Mouse (Mus musculus): ENCODE measurements around the gene Pmpca. TPM values are rescaled to one million over a fixed set of nuclear protein-coding genes. Genes with fewer than 3 reads are reported as not detected.

Pmpca gene
- polyA plus RNA-seq, 1 experiment from 2014 or later = 74.3 TPM

DNA sequence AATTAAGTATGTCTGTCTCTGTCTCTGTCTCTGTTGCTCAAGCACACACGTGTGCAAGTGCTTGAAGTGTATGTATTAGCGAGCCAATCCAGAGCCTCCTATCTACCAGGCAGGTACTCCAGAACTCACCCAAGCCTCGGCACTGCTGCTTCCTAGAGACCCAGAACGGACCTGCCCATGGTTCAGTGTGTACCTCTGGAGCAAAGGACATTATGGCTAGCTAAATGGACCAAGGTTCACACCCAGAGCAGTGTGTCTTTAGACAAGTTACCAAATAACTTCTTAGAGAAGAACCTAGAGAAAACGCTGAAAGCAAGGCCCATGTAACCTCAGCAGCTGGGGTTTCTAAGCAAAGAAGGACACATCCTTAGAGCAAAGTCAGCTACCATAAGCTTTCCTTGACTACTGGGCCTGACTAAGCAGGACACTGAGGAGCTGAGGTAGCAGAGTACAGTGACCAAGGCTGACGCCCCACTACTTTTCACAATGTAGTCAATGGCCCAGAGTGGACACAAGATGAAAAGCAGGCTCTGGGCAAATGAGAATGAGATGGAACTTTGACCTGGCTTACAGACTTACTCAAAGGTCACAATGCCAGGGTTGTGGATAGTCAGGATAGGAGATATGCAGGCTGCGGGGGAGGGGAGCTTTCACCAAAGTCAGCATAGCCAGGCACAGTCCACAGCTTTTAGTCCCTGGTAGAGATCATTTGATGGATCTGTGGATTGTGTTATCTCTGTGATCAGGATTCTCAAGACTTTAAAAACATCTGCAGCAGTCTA, 45.8 kb downstream of the Pmpca start:
- H3K9ac ChIP-seq (ENCODE audit: low read depth, low read length) = no peak overlapping the region
- H3K4me1 ChIP-seq (replicated peaks; ENCODE audit: insufficient read depth, low read length) = no peaks in the 10 kb centered on the region
- H3K9me3 ChIP-seq (replicated peaks; ENCODE audit: low read length) = no peaks in the 10 kb centered on the region
- no peak for TF ChIP-seq CTCF (IDR thresholded peaks at IDR 0.05; ENCODE audit: low read depth)
- DNase-seq (ENCODE audit: low spot score) (peak; percentile 11), ATAC-seq (replicated peaks; ENCODE audit: low FRiP score, low read depth) (peak; percentile 80)
- H3K27me3 ChIP-seq (ENCODE audit: insufficient read depth, low read length) = no peaks in the 10 kb centered on the region
- H3K36me3 ChIP-seq (ENCODE audit: insufficient read depth, low read length) = peaks cover 69% of the 10 kb centered on the region
- H3K27ac ChIP-seq = peak overlapping the region; percentile 14
- H3K4me3 ChIP-seq (replicated peaks; ENCODE audit: low read depth, low read length) = no peak overlapping the region
- H3K4me2 ChIP-seq (ENCODE audit: low read length) = no peak overlapping the region
- WGBS = 93% methylated on average over 7 of the region's 7 CpGs

DNA sequence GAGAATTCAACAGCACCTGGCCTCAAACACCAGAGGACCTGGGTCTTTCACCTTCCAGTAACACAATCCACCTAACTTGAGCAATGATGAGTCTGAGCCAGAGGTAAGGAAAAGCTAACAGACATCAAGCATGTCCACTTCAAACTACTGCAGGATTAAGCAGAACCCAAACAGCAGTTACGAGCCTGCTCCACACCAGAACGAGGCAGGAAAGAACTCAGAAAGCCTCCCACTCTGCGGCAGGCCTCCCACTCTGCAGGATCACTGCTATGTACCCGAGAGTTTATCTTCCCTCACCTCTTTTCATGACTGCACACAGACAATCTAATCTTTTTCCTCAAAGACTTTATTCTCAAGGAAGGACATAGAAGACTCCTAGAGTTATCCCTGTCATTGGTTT, 48.1 kb downstream of the Pmpca start:
- Histone ChIP-seq H3K9me3 (replicated peaks; ENCODE audit: low read length) (no peaks in the 10 kb centered on the region), H3K9ac (ENCODE audit: low read depth, low read length) (no peak overlapping the region), H3K4me2 (ENCODE audit: low read length) (no peak overlapping the region), H3K4me3 (replicated peaks; ENCODE audit: low read depth, low read length) (no peak overlapping the region), H3K27ac (peak overlapping the region; percentile 31; the same call in 1 of the 2 replicates), H3K4me1 (replicated peaks; ENCODE audit: insufficient read depth, low read length) (no peaks in the 10 kb centered on the region), H3K36me3 (ENCODE audit: insufficient read depth, low read length) (peaks cover 70% of the 10 kb centered on the region), H3K27me3 (ENCODE audit: insufficient read depth, low read length) (no peaks in the 10 kb centered on the region)
- no peak for TF ChIP-seq CTCF (IDR thresholded peaks at IDR 0.05; ENCODE audit: low read depth)
- DNase-seq (ENCODE audit: low spot score) (no peak), ATAC-seq (replicated peaks; ENCODE audit: low FRiP score, low read depth) (no peak)
- 62% methylated on average over 4 of the region's 4 CpGs for WGBS

DNA sequence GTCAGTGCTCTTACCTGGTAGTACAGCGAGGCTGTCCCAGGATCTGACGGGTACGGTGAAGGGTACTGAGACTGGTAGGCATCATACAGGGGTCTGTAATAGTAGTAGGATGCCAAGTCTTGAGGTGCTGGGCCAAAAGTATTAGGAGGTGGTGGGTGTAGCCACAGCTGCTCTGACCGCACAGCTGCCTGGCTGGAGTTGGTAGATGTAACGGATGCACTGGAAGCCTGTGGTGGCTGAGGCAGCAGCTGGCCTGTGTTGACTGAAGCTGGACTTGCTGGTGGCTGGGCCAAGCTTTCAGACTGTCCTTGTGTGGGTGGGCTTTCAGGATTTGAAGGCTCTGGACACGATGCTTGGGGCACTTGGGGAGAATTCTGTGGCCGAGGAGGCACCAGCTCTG, 49.2 kb downstream of the Pmpca start:
- Histone ChIP-seq H3K9me3 (replicated peaks; ENCODE audit: low read length) (no peaks in the 10 kb centered on the region), H3K4me1 (replicated peaks; ENCODE audit: insufficient read depth, low read length) (no peaks in the 10 kb centered on the region; the same call in 1 of the 2 replicates), H3K27me3 (ENCODE audit: insufficient read depth, low read length) (no peaks in the 10 kb centered on the region), H3K4me3 (replicated peaks; ENCODE audit: low read depth, low read length) (no peak overlapping the region), H3K36me3 (ENCODE audit: insufficient read depth, low read length) (peaks cover 65% of the 10 kb centered on the region), H3K27ac (no peak overlapping the region), H3K9ac (ENCODE audit: low read depth, low read length) (no peak overlapping the region), H3K4me2 (ENCODE audit: low read length) (no peak overlapping the region)
- 85% methylated on average over 7 of the region's 7 CpGs for WGBS
- no peak for DNase-seq (ENCODE audit: low spot score)
- ATAC-seq (replicated peaks; ENCODE audit: low FRiP score, low read depth) = no peak
- TF ChIP-seq CTCF (IDR thresholded peaks at IDR 0.05; ENCODE audit: low read depth) = no peak

DNA sequence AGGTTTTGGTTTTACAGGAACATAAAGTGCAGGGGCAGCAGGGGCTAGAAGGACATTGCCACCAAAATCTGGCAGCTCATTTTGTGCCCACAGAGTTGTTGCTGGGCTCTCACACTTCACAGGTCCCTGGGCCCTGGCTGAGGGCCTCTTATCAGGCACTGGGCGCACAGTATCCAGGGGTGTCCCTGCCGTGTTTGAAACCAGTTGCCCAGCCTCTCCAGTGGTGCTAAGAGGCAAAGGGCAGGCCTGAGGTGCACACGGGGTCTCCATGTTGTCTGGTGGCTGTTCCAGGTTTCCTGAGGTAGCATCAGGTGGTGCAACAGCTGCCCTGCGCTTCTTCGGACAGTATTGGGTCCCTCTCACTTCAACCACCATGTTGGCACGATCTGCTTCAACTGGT, 50.5 kb downstream of the Pmpca start:
- H3K4me3 ChIP-seq (replicated peaks; ENCODE audit: low read depth, low read length) = no peak overlapping the region
- DNase-seq (ENCODE audit: low spot score) (no peak), ATAC-seq (replicated peaks; ENCODE audit: low FRiP score, low read depth) (no peak)
- no peak for TF ChIP-seq CTCF (IDR thresholded peaks at IDR 0.05; ENCODE audit: low read depth)
- no peak overlapping the region for H3K4me2 ChIP-seq (ENCODE audit: low read length)
- WGBS = 94% methylated on average over 6 of the region's 6 CpGs
- H3K27me3 ChIP-seq (ENCODE audit: insufficient read depth, low read length) = no peaks in the 10 kb centered on the region
- H3K9me3 ChIP-seq (replicated peaks; ENCODE audit: low read length) = no peaks in the 10 kb centered on the region
- no peak overlapping the region for H3K9ac ChIP-seq (ENCODE audit: low read depth, low read length)
- H3K27ac ChIP-seq = no peak overlapping the region
- peaks cover 7% of the 10 kb centered on the region; the same call in 1 of the 2 replicates for H3K4me1 ChIP-seq (replicated peaks; ENCODE audit: insufficient read depth, low read length)
- peaks cover 52% of the 10 kb centered on the region for H3K36me3 ChIP-seq (ENCODE audit: insufficient read depth, low read length)

DNA sequence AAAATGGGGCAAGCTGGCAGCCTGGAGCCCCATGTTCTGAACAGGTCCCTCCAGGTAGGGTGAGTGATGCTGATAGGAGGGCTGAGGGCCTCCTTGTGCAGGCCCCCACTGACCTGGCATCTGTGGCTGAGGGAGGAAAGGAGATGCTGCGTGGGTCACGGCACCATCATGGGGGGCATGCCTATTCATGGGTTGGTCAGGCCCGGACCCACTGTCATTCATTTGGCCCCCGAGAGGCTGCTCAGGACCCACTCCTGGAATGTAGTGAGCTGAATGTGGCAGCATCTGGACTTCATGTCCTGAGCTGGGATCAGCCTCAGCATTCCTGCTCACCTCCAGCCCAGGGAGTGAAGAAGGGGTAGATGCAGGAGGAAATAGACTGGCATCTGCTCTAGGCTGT, 52.1 kb downstream of the Pmpca start:
- no peak for ATAC-seq (replicated peaks; ENCODE audit: low FRiP score, low read depth)
- H3K36me3 ChIP-seq (ENCODE audit: insufficient read depth, low read length) = peaks cover 37% of the 10 kb centered on the region

DNA sequence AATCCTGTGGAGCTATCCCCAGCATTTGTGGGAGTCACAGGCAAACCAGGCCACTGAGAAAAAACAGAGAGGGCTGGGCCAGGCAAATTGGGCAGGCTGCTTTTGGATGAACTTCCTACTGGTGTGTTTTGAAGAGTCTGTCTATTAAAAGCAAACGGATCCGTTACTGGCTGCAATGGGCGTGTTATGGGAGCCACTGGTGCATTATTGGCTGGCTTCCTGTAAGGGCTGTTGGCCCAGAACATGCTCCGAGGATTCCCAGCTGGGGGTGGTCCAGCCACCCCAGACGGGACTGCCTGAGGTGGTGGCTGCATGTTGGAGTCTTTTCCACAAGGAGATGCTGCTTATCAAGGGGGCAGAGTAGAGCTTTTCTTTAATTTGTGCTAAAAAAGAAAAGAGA, 52.5 kb downstream of the Pmpca start:
- no peak for TF ChIP-seq CTCF (IDR thresholded peaks at IDR 0.05; ENCODE audit: low read depth)
- ATAC-seq (replicated peaks; ENCODE audit: low FRiP score, low read depth) = no peak
- WGBS = 64% methylated on average over 5 of the region's 5 CpGs
- H3K9me3 ChIP-seq (replicated peaks; ENCODE audit: low read length) = no peaks in the 10 kb centered on the region
- H3K9ac ChIP-seq (ENCODE audit: low read depth, low read length) = no peak overlapping the region
- peaks cover 10% of the 10 kb centered on the region; the same call in 1 of the 2 replicates for H3K4me1 ChIP-seq (replicated peaks; ENCODE audit: insufficient read depth, low read length)
- H3K36me3 ChIP-seq (ENCODE audit: insufficient read depth, low read length) = peaks cover 37% of the 10 kb centered on the region
- no peak overlapping the region for H3K27ac ChIP-seq
- DNase-seq (ENCODE audit: low spot score) = no peak
- no peak overlapping the region for H3K4me3 ChIP-seq (replicated peaks; ENCODE audit: low read depth, low read length)
- H3K27me3 ChIP-seq (ENCODE audit: insufficient read depth, low read length) = no peaks in the 10 kb centered on the region
- H3K4me2 ChIP-seq (ENCODE audit: low read length) = no peak overlapping the region

More for the DNA sequence above, 52.1 kb downstream of the Pmpca start:
- DNase-seq (ENCODE audit: low spot score) = no peak
- Histone ChIP-seq H3K4me1 (replicated peaks; ENCODE audit: insufficient read depth, low read length) (peaks cover 7% of the 10 kb centered on the region; the same call in 1 of the 2 replicates), H3K9me3 (replicated peaks; ENCODE audit: low read length) (no peaks in the 10 kb centered on the region), H3K27me3 (ENCODE audit: insufficient read depth, low read length) (no peaks in the 10 kb centered on the region), H3K4me2 (ENCODE audit: low read length) (no peak overlapping the region), H3K27ac (no peak overlapping the region), H3K9ac (ENCODE audit: low read depth, low read length) (no peak overlapping the region), H3K4me3 (replicated peaks; ENCODE audit: low read depth, low read length) (no peak overlapping the region)
- TF ChIP-seq CTCF (IDR thresholded peaks at IDR 0.05; ENCODE audit: low read depth) = no peak
- WGBS = 94% methylated on average over 4 of the region's 4 CpGs

Measured in kidney, postnatal 0 days (tissue).